Mouse (Mus musculus) retina, embryonic 14.5 days (tissue): Measurements from ENCODE around the gene Ambra1.
"Not testable (repeated sequence)": the region's sequence is repeated elsewhere in the genome, so short reads cannot be mapped to it uniquely, and the experiment has no call there.

Experiments used
- DNase-seq: peaks from one replicate; pipeline ENCODE4 v3.0.0-alpha.2; 2015; ENCODE audit warnings: low spot score

The Ambra1 gene

DNA sequence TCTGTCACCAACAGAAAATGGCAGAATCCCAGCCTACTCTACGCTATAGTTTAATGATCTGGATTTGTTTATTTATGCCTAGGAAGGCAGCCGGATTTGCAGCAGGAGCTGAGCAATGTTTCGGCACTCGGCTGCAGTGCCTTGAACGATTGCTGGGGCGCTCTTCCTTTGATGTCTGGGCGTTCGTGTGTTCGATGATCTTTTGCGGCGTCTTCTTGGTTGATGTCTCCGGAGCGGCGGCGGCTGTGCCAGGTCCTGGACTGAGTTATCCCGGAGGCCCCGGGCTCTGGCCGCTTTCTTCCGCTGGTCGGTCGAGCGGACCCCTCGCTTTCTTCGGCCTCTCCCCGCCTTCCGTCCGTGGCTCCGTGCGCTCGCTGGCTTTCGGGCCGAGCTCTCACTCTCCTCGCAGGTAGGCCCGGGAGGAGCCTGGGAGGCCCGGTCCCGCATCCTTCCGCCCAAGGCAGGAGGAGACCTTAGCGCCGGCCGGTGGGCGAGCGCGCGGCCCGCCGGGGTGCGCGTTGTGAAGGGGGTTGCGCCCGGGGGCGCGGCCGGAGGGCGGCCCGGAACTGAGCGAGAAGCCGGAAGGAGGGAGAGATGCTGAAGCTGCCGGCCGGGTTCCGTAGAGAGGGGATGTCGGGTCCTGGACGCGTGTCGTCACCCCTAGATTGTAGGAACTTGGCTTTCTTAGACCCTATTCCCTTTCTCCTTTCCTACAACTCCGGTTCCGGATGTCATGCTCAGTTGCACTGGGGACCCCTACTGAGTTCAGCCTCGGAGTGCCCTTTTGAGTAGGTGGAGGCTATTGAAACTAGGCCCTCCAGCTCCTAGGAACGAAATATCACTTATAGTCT is at the start of gene Ambra1:
Gene Ambra1 (plus strand): TSS at position 164 of the 851 bp plus-strand sequence.
- peak; percentile 94 for DNase-seq

DNA sequence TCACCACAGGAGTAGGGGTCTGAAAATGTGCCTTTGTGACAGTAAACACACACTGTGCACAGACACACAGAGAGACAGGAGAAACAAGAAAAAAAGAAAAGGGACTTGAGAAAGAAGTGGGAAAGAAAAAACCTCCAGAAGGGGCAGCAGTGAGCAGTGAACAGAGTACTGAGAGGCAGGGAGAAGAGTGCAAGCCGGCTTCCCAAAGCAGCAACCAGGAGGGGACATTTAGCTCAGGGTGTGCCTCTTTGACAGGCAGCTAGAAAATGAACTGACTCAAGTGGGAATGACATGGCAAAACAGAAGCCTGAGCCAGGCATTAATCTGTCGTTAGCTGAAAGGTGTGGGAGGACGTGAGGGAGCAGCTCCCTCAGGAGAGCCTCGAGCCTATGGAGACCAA is 47.1 kb upstream of the Ambra1 start:
- peak; percentile 69 for DNase-seq

DNA sequence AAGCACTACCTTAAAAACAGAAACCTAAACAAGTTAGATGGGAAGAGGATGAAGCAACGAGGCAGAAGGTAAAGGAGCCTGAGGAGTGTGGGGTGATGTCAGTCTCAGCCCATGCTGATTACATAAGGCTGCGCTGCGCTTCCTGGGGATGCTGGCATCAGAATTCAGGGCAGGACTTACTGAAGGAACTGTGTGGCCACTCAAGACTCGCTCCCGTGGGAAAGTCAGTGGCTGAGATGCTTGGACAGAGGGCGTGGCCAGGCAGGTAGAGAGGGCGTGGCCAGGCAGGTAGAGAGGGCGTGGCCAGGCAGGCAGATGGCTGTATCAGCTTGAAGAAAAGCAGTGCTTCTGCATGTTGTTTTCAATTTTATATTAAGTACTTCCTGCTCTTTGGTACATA is 46.0 kb upstream of the Ambra1 start:
- no peak for DNase-seq

DNA sequence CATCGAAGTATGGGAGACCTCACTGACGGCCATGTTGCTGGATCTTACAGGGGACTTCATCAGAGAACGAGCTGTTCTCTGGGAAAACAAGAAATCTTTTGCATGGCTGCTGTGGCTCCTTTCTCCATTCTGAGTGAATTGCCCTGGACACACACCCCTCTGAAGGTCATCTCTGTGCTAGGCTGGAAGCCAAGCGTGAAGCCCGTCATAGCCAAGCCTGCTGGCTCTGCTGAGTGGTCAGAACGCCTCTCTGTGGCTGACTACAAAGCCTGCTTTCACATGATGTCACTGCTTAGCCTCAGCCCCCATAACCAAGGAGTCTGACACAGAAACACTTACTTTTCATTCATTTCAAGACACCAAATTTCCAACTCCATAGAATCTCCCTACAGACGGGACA is 40.5 kb upstream of the Ambra1 start:
- no peak for DNase-seq

GRCm38 (mm10) chr2:91695436-91696224 is 34.3 kb upstream of the Ambra1 start:
- no peak for DNase-seq

DNA sequence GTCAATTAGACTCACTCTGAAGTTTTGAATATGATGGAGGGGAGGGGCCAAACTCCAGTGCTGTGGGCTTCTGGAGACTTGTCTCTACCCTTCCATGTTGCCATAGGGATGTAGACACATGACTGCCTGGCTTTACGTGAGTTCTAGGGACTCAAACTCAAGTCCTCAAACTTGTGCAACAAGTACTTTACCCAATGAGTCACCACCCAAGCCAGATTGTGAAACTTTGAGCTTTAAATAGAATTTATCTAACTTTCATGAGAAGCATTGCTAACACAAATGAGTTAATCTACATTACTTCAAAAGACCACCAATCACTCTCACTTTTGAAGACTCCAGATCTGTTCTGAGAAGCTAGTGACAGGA is 33.7 kb upstream of the Ambra1 start:
- DNase-seq = no peak

DNA sequence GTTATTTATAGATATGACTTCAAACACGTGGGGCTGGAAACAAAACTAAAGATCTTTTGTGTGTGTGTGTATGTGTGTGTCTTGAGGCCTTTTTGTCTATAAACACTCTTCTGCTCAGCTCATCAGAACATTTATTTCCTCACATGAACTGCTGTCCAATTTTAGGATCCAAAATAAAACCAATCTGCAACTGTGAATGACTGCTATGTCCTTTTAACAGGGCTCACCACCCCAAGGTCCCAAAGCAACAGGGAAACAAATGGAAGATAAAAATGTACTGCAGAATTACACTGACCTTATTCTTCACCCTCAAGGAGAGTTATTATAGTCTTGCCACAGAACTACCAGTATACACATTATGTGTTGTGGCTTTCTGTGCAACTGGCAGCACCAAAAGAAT is 30.7 kb upstream of the Ambra1 start:
- DNase-seq = no peak

DNA sequence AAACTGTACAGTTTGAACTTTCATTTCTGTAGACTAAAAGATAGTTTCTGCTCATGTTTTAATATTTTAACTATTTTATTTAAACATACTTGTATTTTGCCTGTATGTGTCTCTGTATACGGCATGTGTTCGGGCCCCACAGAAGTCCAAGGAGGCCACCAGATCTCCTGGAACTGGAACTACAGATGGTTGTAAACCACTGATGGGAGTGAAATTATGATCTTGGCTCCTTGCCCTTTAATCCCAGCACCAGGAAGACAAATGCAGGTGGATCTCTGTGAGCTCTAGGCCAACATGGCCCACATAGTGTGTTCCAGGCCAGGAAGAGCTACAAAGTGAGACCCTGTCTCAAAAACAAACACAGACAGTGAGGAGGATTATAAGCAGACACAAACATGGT is 28.6 kb upstream of the Ambra1 start:
- no peak for DNase-seq

GRCm38 (mm10) chr2:91705736-91706135 is 24.2 kb upstream of the Ambra1 start:
- DNase-seq = no peak

- DNase-seq = no peak
These were observed 23.5 kb upstream of the Ambra1 start for GRCm38 (mm10) chr2:91706456-91706855.

- no peak for DNase-seq
These were observed 21.6 kb upstream of the Ambra1 start for GRCm38 (mm10) chr2:91708361-91708760.

GRCm38 (mm10) chr2:91710272-91711234 is 19.4 kb upstream of the Ambra1 start, which contains the start of the genes Atg13 and Harbi1:
TSS of gene Atg13 (minus strand) at chr2:91710576.
TSS of gene Harbi1 (plus strand) at chr2:91710852.
- DNase-seq = peak; percentile 94

GRCm38 (mm10) chr2:91711256-91711925 is 18.5 kb upstream of the Ambra1 start:
- peak; percentile 20 for DNase-seq

GRCm38 (mm10) chr2:91714921-91715320 is 15.0 kb upstream of the Ambra1 start:
- DNase-seq = peak; percentile 35

DNA sequence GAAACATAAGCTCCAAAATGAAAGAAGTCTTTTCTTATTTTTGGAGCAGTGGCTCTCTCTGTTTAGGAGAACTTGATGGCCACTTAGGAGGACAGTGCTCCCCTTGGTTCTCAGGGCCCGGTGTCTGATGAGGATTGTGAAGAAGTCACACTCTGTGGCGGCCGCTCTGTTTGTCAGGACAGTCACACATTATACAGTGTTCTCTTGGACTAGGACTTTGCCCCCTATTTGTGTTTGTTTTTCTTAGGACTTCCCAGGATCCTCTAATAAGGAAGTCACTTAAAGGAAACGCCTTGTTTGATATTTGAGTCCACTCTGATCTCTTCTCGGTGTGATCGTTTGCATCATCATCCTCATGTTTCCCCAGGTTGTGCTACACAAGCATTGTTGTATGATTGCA is 11.7 kb upstream of the Ambra1 start:
- no peak for DNase-seq

DNA sequence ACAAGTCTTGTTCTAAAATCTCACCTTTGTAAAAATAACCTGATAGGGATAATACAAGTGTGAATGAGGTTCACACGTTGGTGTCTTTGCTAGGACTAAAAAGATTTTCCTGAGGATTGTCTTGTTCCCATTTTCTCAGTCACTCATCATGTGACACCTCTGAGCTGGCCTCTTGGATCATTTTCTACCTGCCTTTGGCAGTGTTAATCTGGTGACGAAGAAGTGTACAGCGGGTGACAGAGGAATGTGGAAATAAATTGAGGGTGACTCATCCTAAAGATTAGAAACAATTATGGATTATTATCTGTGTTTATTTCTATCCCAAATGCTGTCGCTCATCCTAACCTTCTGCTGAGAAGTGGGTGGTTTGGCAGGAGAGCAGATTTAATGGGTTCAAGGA is 6.6 kb upstream of the Ambra1 start:
- no peak for DNase-seq

DNA sequence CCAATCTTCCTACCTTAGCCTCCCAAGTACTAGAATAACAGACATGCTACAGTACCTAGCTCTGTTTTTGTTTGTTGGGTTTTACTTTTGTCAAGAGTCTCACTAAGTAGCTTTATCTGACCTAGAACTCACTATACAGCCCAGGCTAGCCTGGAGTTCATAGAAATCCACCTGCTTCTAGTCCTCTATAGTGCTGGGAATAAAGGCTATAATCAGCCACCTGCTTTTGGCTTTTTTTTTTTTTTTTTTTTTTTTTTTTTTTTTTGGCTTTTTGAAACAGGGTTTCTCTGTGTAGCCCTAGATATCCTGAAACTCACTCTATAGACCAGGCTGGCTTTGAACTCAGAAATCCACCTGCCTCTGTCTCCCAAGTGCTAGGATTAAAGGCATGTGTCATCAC is 6.0 kb upstream of the Ambra1 start:
- no peak for DNase-seq

DNA sequence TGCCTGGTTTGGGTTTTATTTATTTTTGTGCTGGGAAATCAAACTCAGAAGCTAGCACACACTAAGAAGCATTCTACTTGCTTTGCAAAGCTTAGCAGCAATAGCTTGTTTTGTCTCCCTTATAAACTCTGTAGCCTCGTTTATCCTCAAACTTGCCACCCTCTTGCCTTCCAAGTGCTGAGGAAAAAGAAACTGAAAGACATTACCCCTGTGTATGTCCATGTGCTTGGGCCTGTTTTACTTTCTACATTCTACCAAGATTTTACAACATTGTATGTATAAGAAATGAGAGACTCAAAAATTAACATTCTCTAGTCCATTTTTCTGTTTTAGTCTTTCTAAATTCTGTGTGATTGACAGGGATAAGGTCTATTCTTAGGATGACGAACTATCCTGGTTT is 5.2 kb upstream of the Ambra1 start:
- DNase-seq = no peak

DNA sequence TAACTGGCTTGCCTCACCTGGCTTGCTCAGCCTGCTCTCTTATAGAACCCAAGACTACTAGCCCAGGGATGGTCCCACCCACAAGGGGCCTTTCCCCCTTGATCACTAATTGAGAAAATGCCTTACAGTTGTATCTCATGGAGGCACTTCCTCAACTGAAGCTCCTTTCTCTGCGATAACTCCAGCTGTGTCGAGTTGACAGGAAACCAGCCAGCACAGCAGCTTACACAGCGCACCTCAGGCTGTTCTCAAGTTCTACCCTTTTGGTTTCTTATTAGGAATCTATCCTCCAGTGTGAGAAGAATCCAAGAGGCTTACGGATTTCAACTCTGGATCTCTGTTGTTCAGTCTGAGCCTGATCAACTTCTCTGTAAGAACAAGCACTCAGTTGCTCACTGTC is 4.5 kb upstream of the Ambra1 start:
- not testable (repeated sequence) for DNase-seq

GRCm38 (mm10) chr2:91727011-91727410 is 2.9 kb upstream of the Ambra1 start:
- DNase-seq = no peak

DNA sequence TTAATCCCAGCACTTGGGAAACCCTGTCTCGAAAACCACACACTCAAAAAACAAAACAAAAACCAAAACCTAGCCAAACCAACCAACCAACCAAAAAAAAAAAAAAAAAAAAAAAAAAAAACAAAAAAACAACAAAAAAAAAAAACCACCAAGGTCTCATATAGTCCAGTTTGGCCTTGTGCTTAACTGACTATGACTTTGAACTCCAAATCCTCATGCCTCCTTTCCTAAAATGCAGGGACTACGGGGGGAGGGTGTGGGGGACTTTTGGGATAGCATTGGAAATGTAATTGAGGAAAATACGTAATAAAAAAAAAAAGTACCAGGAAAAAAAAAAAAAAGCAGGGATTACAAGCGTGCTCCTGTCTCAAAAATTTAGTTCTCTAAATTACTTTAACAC is 363 bp upstream of the Ambra1 start:
- DNase-seq = no peak
